Comparison of ENCODE assay signal across 8 mouse cellular contexts in genomic region chr4:137861461-137862011, GRCm38 (mm10). TPM values are rescaled to one million over a fixed set of nuclear protein-coding genes. Genes with fewer than 3 reads are reported as not detected.
A peak's percentile ranks its signal among the peaks of the same experiment; 100 is the strongest.
DNase-seq lines count a peak whose midpoint lies in the region; ATAC-seq and TF ChIP-seq lines count a peak whose summit lies in the region.

No protein-coding gene starts in this region.

- DNase-seq in cerebellum, adult 2 months, result no peak
- DNase-seq in cerebellum, adult 8-10 months, result no peak
- peak; percentile 62 for DNase-seq in kidney, postnatal 14 days
- no peak for DNase-seq in cerebellum, postnatal 4 days (ENCODE audit: low spot score in 2 of 2)

- H3K27ac ChIP-seq in cerebellum, adult 2 months (ENCODE audit: insufficient read depth, low read length), result peak overlapping the region; percentile 63
- no peak overlapping the region for H3K27ac ChIP-seq in forebrain, embryonic 12.5 days
- H3K27ac ChIP-seq in stomach, embryonic 16.5 days (ENCODE audit: low read length), result peak overlapping the region; percentile 90

- H3K9me3 ChIP-seq in E14TG2a.4 (ENCODE audit: low read length), result no peaks in the 10 kb centered on the region
- H3K9me3 ChIP-seq in forebrain, embryonic 12.5 days, result no peaks in the 10 kb centered on the region
- H3K9me3 ChIP-seq in megakaryocyte, embryonic 14.5 days, result 0 out of 2 replicates have a peak, but pooled peaks cover 3% of the 10 kb centered on the region
- H3K9me3 ChIP-seq in stomach, embryonic 16.5 days (replicated peaks; ENCODE audit: control insufficient read depth, low read length), result no peaks in the 10 kb centered on the region

- no peaks in the 10 kb centered on the region for H3K36me3 ChIP-seq in E14TG2a.4 (ENCODE audit: insufficient read depth, low read length)
- no peaks in the 10 kb centered on the region for H3K36me3 ChIP-seq in forebrain, embryonic 12.5 days (replicated peaks)
- no peaks in the 10 kb centered on the region for H3K36me3 ChIP-seq in megakaryocyte, embryonic 14.5 days (replicated peaks; ENCODE audit: low read length)
- no peaks in the 10 kb centered on the region for H3K36me3 ChIP-seq in stomach, embryonic 16.5 days (ENCODE audit: control insufficient read depth, insufficient read depth, low read length)

- ATAC-seq in forebrain, embryonic 12.5 days (ENCODE audit: low FRiP score), result peak; percentile 77
- ATAC-seq in stomach, embryonic 16.5 days (ENCODE audit: insufficient read depth, low FRiP score), result peak; percentile 75

- no peaks in the 10 kb centered on the region for H3K27me3 ChIP-seq in cerebellum, adult 2 months (ENCODE audit: control insufficient read depth, insufficient read depth, low read length)
- peaks cover 62% of the 10 kb centered on the region for H3K27me3 ChIP-seq in E14TG2a.4 (ENCODE audit: insufficient read depth, low read length)
- peaks cover 13% of the 10 kb centered on the region; the same call in 1 of the 2 replicates for H3K27me3 ChIP-seq in forebrain, embryonic 12.5 days
- H3K27me3 ChIP-seq in megakaryocyte, embryonic 14.5 days (replicated peaks), result peaks cover 84% of the 10 kb centered on the region
- no peaks in the 10 kb centered on the region for H3K27me3 ChIP-seq in stomach, embryonic 16.5 days (ENCODE audit: control insufficient read depth, insufficient read depth, low read length)

- no peak for TF ChIP-seq CTCF in cerebellum, adult 2 months (IDR thresholded peaks at IDR 0.05; ENCODE audit: borderline replicate concordance, insufficient read depth, low read depth, low read length)
- TF ChIP-seq CTCF in E14TG2a.4 (conservative IDR thresholded peaks at IDR 0.05; ENCODE audit: low read length), result no peak

- peaks cover 13% of the 10 kb centered on the region for H3K4me1 ChIP-seq in cerebellum, adult 2 months (ENCODE audit: control insufficient read depth, insufficient read depth, low read length)
- H3K4me1 ChIP-seq in E14TG2a.4 (replicated peaks; ENCODE audit: low read depth, low read length), result peaks cover 51% of the 10 kb centered on the region
- H3K4me1 ChIP-seq in forebrain, embryonic 12.5 days, result peaks cover 39% of the 10 kb centered on the region
- H3K4me1 ChIP-seq in megakaryocyte, embryonic 14.5 days, result peaks cover 55% of the 10 kb centered on the region
- H3K4me1 ChIP-seq in stomach, embryonic 16.5 days (ENCODE audit: control insufficient read depth, insufficient read depth, low read length), result peaks cover 39% of the 10 kb centered on the region

- H3K9ac ChIP-seq in forebrain, embryonic 12.5 days, result peak overlapping the region; percentile 80; the same call in 1 of the 2 replicates
- peak overlapping the region; percentile 94 for H3K9ac ChIP-seq in stomach, embryonic 16.5 days (ENCODE audit: low read length)

- H3K4me3 ChIP-seq in cerebellum, adult 2 months (replicated peaks; ENCODE audit: insufficient read depth, low read depth, low read length), result peak overlapping the region; percentile 86
- H3K4me3 ChIP-seq in E14TG2a.4 (replicated peaks; ENCODE audit: low read length), result peak overlapping the region; percentile 86
- H3K4me3 ChIP-seq in forebrain, embryonic 12.5 days (replicated peaks), result peak overlapping the region; percentile 66
- peak overlapping the region; percentile 92 for H3K4me3 ChIP-seq in megakaryocyte, embryonic 14.5 days (replicated peaks)
- peak overlapping the region; percentile 92 for H3K4me3 ChIP-seq in stomach, embryonic 16.5 days (replicated peaks; ENCODE audit: low read length)

- peak overlapping the region; percentile 81 for H3K4me2 ChIP-seq in forebrain, embryonic 12.5 days
- H3K4me2 ChIP-seq in stomach, embryonic 16.5 days (ENCODE audit: low read depth, low read length), result peak overlapping the region; percentile 68

- no peak for TF ChIP-seq POLR2A in cerebellum, adult 2 months (IDR thresholded peaks at IDR 0.05; ENCODE audit: borderline replicate concordance, insufficient read depth, low read length)

- WGBS in cerebellum, adult 2 months, result 7% methylated on average over 17 of the region's 17 CpGs
- 13% methylated on average over 17 of the region's 17 CpGs for WGBS in forebrain, embryonic 12.5 days
- 7% methylated on average over 17 of the region's 17 CpGs for WGBS in stomach, embryonic 16.5 days

RNA-seq across cellular contexts. Expression of gene Ece1, which starts 0.5 kb away (rescaled TPM):
- 48.5 and 72.4 TPM in 2 replicates for polyA plus RNA-seq in cerebellum, adult 2 months (2012; rRNA removed)
- 18.3 and 23.4 TPM in 2 replicates for polyA plus RNA-seq in forebrain, embryonic 12.5 days (2016; fragmentation: Nextera tagmentation; extraction: Ambion mirVana)
- 3.1 and 5.0 TPM in 2 replicates for polyA plus RNA-seq in megakaryocyte, embryonic 14.5 days (2012; ENCODE audit: insufficient read depth, low replicate concordance)
- 48.6 and 59.9 TPM in 2 replicates for polyA plus RNA-seq in stomach, embryonic 16.5 days (2015; fragmentation: Nextera tagmentation; extraction: Ambion mirVana)
